Mouse (Mus musculus): ENCODE data around the gene Them7.

- no peak for TF ChIP-seq CTCF (IDR thresholded peaks at IDR 0.05; ENCODE audit: low read depth, low read length)
- no peak for TF ChIP-seq POLR2A (IDR thresholded peaks at IDR 0.05; ENCODE audit: extremely low read depth, insufficient read depth, low read length)
These were observed 156.7 kb downstream of the Them7 start for GRCm38 (mm10) chr2:105380757-105381319.

Data from liver, adult 2 months (tissue).